Mouse (Mus musculus): Measurements from ENCODE around the gene C130074G19Rik. TPM values are rescaled to one million over a fixed set of nuclear protein-coding genes. Genes with fewer than 3 reads are reported as not detected.

The C130074G19Rik gene
- polyA plus RNA-seq, 1 experiment = not detected

DNA sequence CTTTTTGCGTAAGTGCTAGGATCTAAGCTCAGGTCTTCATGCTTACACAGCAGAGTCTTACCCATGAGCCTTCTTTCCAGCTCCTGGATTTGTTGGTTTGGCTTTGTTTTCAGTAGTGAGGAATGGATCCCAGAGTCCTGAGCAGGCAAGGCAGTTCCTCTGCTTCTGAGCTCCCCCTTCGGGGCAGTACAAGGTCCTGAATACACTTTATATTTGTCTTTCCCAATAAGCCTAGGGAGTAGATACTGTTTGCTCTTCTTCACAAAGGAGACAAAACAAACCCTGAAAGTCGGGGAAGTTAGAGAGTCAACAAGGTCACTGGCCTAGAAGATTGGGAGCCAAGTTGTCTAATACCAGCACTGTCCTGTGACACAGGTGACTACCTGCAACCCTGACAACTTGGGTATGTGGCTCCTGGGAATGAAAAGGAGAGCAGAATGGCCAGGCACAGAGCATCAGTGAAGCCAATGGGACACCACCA, 15.3 kb downstream of the C130074G19Rik start:
- H3K4me3 ChIP-seq (ENCODE audit: insufficient read depth, low read depth, low read length) = no peak overlapping the region
- WGBS = 87% methylated on average over 3 of the region's 3 CpGs
- no peak overlapping the region for H3K27ac ChIP-seq (ENCODE audit: insufficient read depth, low read depth, low read length)
- peaks cover 16% of the 10 kb centered on the region for H3K4me1 ChIP-seq (ENCODE audit: control insufficient read depth, insufficient read depth, low read length)
- TF ChIP-seq CTCF (IDR thresholded peaks at IDR 0.05; ENCODE audit: insufficient read depth, low read depth, low read length) (no peak), POLR2A (IDR thresholded peaks at IDR 0.05; ENCODE audit: insufficient read depth, low read depth, low read length) (no peak)

- 56% methylated on average over 7 of the region's 7 CpGs for WGBS
These were observed 18.6 kb downstream of the C130074G19Rik start for GRCm38 (mm10) chr1:184864381-184864801.

DNA sequence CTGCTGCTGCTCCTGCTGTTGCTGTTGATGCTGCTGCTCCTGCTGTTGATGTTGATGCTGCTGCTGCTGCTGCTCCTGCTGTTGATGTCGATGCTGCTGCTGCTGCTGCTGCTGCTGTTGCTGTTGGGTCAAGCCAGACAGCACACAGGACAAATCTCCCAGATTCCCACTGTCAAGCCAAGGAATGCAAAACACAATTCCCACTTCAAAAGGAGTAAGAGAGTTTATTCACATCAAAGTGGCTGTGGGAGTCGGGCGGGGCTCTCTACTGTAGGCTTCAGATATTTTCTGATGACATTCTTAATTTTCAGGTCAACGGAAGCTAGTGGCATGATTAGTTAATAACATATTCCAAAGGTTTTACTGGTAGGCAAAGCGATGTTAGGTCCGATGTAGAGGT, 20.4 kb downstream of the C130074G19Rik start:
- no peak for TF ChIP-seq POLR2A (IDR thresholded peaks at IDR 0.05; ENCODE audit: insufficient read depth, low read depth, low read length)
- TF ChIP-seq CTCF (IDR thresholded peaks at IDR 0.05; ENCODE audit: insufficient read depth, low read depth, low read length) = no peak
- peaks cover 15% of the 10 kb centered on the region for H3K4me1 ChIP-seq (ENCODE audit: control insufficient read depth, insufficient read depth, low read length)
- H3K27ac ChIP-seq (ENCODE audit: insufficient read depth, low read depth, low read length) = no peak overlapping the region
- WGBS = 77% methylated on average over 6 of the region's 6 CpGs
- H3K4me3 ChIP-seq (ENCODE audit: insufficient read depth, low read depth, low read length) = no peak overlapping the region

More at GRCm38 (mm10) chr1:184864381-184864801, 18.6 kb downstream of the C130074G19Rik start:
- peaks cover 15% of the 10 kb centered on the region for H3K4me1 ChIP-seq (ENCODE audit: control insufficient read depth, insufficient read depth, low read length)
- TF ChIP-seq POLR2A (IDR thresholded peaks at IDR 0.05; ENCODE audit: insufficient read depth, low read depth, low read length) = no peak
- no peak for TF ChIP-seq CTCF (IDR thresholded peaks at IDR 0.05; ENCODE audit: insufficient read depth, low read depth, low read length)
- no peak overlapping the region for H3K4me3 ChIP-seq (ENCODE audit: insufficient read depth, low read depth, low read length)
- no peak overlapping the region for H3K27ac ChIP-seq (ENCODE audit: insufficient read depth, low read depth, low read length)

GRCm38 (mm10) chr1:184861551-184861950, 21.5 kb downstream of the C130074G19Rik start:
- Histone ChIP-seq H3K4me3 (ENCODE audit: insufficient read depth, low read depth, low read length) (no peak overlapping the region), H3K27ac (ENCODE audit: insufficient read depth, low read depth, low read length) (no peak overlapping the region), H3K4me1 (ENCODE audit: control insufficient read depth, insufficient read depth, low read length) (peaks cover 13% of the 10 kb centered on the region)
- WGBS = 59% methylated on average over 2 of the region's 2 CpGs
- TF ChIP-seq POLR2A (IDR thresholded peaks at IDR 0.05; ENCODE audit: insufficient read depth, low read depth, low read length) = no peak
- no peak for TF ChIP-seq CTCF (IDR thresholded peaks at IDR 0.05; ENCODE audit: insufficient read depth, low read depth, low read length)

GRCm38 (mm10) chr1:184860276-184860675, 22.7 kb downstream of the C130074G19Rik start:
- 67% methylated on average over 3 of the region's 3 CpGs for WGBS
- Histone ChIP-seq H3K27ac (ENCODE audit: insufficient read depth, low read depth, low read length) (no peak overlapping the region), H3K4me3 (ENCODE audit: insufficient read depth, low read depth, low read length) (no peak overlapping the region), H3K4me1 (ENCODE audit: control insufficient read depth, insufficient read depth, low read length) (peaks cover 13% of the 10 kb centered on the region)
- TF ChIP-seq CTCF (IDR thresholded peaks at IDR 0.05; ENCODE audit: insufficient read depth, low read depth, low read length) (no peak), POLR2A (IDR thresholded peaks at IDR 0.05; ENCODE audit: insufficient read depth, low read depth, low read length) (no peak)

GRCm38 (mm10) chr1:184858253-184858652, 24.8 kb downstream of the C130074G19Rik start:
- Histone ChIP-seq H3K4me1 (ENCODE audit: control insufficient read depth, insufficient read depth, low read length) (peaks cover 17% of the 10 kb centered on the region), H3K4me3 (ENCODE audit: insufficient read depth, low read depth, low read length) (no peak overlapping the region), H3K27ac (ENCODE audit: insufficient read depth, low read depth, low read length) (no peak overlapping the region)
- WGBS = 82% methylated on average over 1 of the region's 1 CpGs
- no peak for TF ChIP-seq CTCF (IDR thresholded peaks at IDR 0.05; ENCODE audit: insufficient read depth, low read depth, low read length)
- TF ChIP-seq POLR2A (IDR thresholded peaks at IDR 0.05; ENCODE audit: insufficient read depth, low read depth, low read length) = no peak

- Histone ChIP-seq H3K4me1 (ENCODE audit: control insufficient read depth, insufficient read depth, low read length) (peaks cover 21% of the 10 kb centered on the region), H3K4me3 (ENCODE audit: insufficient read depth, low read depth, low read length) (no peak overlapping the region), H3K27ac (ENCODE audit: insufficient read depth, low read depth, low read length) (no peak overlapping the region)
- TF ChIP-seq POLR2A (IDR thresholded peaks at IDR 0.05; ENCODE audit: insufficient read depth, low read depth, low read length) (no peak), CTCF (IDR thresholded peaks at IDR 0.05; ENCODE audit: insufficient read depth, low read depth, low read length) (no peak)
- WGBS = 63% methylated on average over 9 of the region's 9 CpGs
These were observed 25.8 kb downstream of the C130074G19Rik start for GRCm38 (mm10) chr1:184857216-184857615.

- Histone ChIP-seq H3K4me3 (ENCODE audit: insufficient read depth, low read depth, low read length) (no peak overlapping the region), H3K4me1 (ENCODE audit: control insufficient read depth, insufficient read depth, low read length) (peaks cover 14% of the 10 kb centered on the region), H3K27ac (ENCODE audit: insufficient read depth, low read depth, low read length) (no peak overlapping the region)
- TF ChIP-seq POLR2A (IDR thresholded peaks at IDR 0.05; ENCODE audit: insufficient read depth, low read depth, low read length) (no peak), CTCF (IDR thresholded peaks at IDR 0.05; ENCODE audit: insufficient read depth, low read depth, low read length) (no peak)
- WGBS = 59% methylated on average over 3 of the region's 3 CpGs
These were observed 29.1 kb downstream of the C130074G19Rik start for GRCm38 (mm10) chr1:184853922-184854321.

- H3K4me1 ChIP-seq (ENCODE audit: control insufficient read depth, insufficient read depth, low read length) = peaks cover 14% of the 10 kb centered on the region
- H3K4me3 ChIP-seq (ENCODE audit: insufficient read depth, low read depth, low read length) = no peak overlapping the region
- TF ChIP-seq CTCF (IDR thresholded peaks at IDR 0.05; ENCODE audit: insufficient read depth, low read depth, low read length) (peak; percentile 54; the same call in 1 of the 2 replicates), POLR2A (IDR thresholded peaks at IDR 0.05; ENCODE audit: insufficient read depth, low read depth, low read length) (no peak)
- H3K27ac ChIP-seq (ENCODE audit: insufficient read depth, low read depth, low read length) = no peak overlapping the region
- 44% methylated on average over 5 of the region's 5 CpGs for WGBS
These were observed 29.7 kb downstream of the C130074G19Rik start for GRCm38 (mm10) chr1:184853339-184853738.
